Mouse (Mus musculus) kidney, embryonic 14.5 days (tissue): ENCODE data around the gene Slc25a41. TPM values are rescaled to one million over a fixed set of nuclear protein-coding genes. Genes with fewer than 3 reads are reported as not detected.

Experiments used
- polyA plus RNA-seq: library from polyadenylated mRNA; unstranded; fragments of >200 nt; fragmentation: Nextera tagmentation; extraction: Ambion mirVana; gene quantifications from 2 replicates; pipeline ENCODE4 v1.2.1, GENCODE M21; 2014

Slc25a41 gene
- polyA plus RNA-seq, 1 experiment from 2014 or later = not detected

Other genes with a start within 250 kb of the Slc25a41 start
- 2.3 and 3.9 TPM in 2 replicates for gene Rfx2, start 210.6 kb downstream of the Slc25a41 start, polyA plus RNA-seq
- not detected in 2 replicates for gene Acsbg2, start 167.2 kb downstream of the Slc25a41 start, polyA plus RNA-seq
- gene 1700061G19Rik, start 166.2 kb downstream of the Slc25a41 start, polyA plus RNA-seq = 0.15 and 0.30 TPM in 2 replicates
- gene Mllt1, start 106.2 kb downstream of the Slc25a41 start, polyA plus RNA-seq = 35.5 and 35.8 TPM in 2 replicates
- gene Acer1, start 59.5 kb downstream of the Slc25a41 start, polyA plus RNA-seq = not detected in 2 replicates
- 173 and 206 TPM in 2 replicates for gene Clpp, start 51.3 kb downstream of the Slc25a41 start, polyA plus RNA-seq
- 54.8 and 55.8 TPM in 2 replicates for gene Alkbh7, start 44.3 kb downstream of the Slc25a41 start, polyA plus RNA-seq
- 1.4 TPM in 1 of 2 replicates, not detected in the other for gene Pspn, start 41.6 kb downstream of the Slc25a41 start, polyA plus RNA-seq
- 65.1 and 65.6 TPM in 2 replicates for gene Gtf2f1, start 30.4 kb downstream of the Slc25a41 start, polyA plus RNA-seq
- 0.24 and 0.39 TPM in 2 replicates for gene Gm17949, start 30.2 kb downstream of the Slc25a41 start, polyA plus RNA-seq
- 46.2 and 65.9 TPM in 2 replicates for gene Khsrp, start 10.1 kb downstream of the Slc25a41 start, polyA plus RNA-seq
- gene Crb3, start 17.5 kb upstream of the Slc25a41 start, polyA plus RNA-seq = 46.4 and 48.7 TPM in 2 replicates
- 12.9 and 13.2 TPM in 2 replicates for gene Slc25a23, start 18.2 kb upstream of the Slc25a41 start, polyA plus RNA-seq
- 3.4 and 4.4 TPM in 2 replicates for gene Dennd1c, start 36.9 kb upstream of the Slc25a41 start, polyA plus RNA-seq
- 23.3 and 23.8 TPM in 2 replicates for gene Tubb4a, start 46.1 kb upstream of the Slc25a41 start, polyA plus RNA-seq
- 9.8 and 10.1 TPM in 2 replicates for gene Tnfsf9, start 63.7 kb upstream of the Slc25a41 start, polyA plus RNA-seq
- gene Cd70, start 108.1 kb upstream of the Slc25a41 start, polyA plus RNA-seq = not detected in 2 replicates
- gene Tnfsf14, start 152.5 kb upstream of the Slc25a41 start, polyA plus RNA-seq = not detected in 2 replicates
- 0.19 and 1.2 TPM in 2 replicates for gene C3, start 186.5 kb upstream of the Slc25a41 start, polyA plus RNA-seq
- 32.8 and 36.8 TPM in 2 replicates for gene Gpr108, start 206.8 kb upstream of the Slc25a41 start, polyA plus RNA-seq
- gene Trip10, start 207.8 kb upstream of the Slc25a41 start, polyA plus RNA-seq = 29.7 and 37.1 TPM in 2 replicates
- gene Vav1, start 237.4 kb upstream of the Slc25a41 start, polyA plus RNA-seq = 1.3 and 1.7 TPM in 2 replicates